Mouse (Mus musculus) monocyte, adult 2 months (primary cell): ENCODE measurements around the gene Ifnar1.
A peak's percentile ranks its signal among the peaks of the same experiment; 100 is the strongest.

Source experiments
- DNase-seq, 2 experiments: peaks; one replicate each; pipeline ENCODE4 v3.0.0; 2022; ENCODE audit warnings: low spot score in 2 of 2, low read depth in 1 of 2

Gene Ifnar1

DNA sequence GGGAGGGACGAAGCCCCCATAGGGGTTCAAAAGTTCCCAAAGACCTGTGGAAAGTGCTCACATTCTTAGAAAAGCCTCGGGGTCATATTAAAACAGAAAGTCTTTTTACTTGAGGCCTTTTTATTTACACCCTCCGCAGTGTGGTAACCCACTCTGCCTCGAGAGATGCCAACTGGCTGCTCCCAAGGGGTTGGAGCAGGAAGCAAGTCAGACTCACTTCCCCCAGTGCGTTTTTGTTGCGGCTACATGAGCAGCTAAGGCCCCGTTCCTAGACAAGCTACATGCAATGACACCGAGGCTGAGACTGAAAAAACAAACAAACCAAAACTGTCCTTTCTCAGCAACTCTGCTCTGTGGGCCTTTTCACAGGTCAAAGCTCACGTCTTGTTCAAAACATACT is 53.5 kb downstream of the Ifnar1 start:
- DNase-seq = no peak

DNA sequence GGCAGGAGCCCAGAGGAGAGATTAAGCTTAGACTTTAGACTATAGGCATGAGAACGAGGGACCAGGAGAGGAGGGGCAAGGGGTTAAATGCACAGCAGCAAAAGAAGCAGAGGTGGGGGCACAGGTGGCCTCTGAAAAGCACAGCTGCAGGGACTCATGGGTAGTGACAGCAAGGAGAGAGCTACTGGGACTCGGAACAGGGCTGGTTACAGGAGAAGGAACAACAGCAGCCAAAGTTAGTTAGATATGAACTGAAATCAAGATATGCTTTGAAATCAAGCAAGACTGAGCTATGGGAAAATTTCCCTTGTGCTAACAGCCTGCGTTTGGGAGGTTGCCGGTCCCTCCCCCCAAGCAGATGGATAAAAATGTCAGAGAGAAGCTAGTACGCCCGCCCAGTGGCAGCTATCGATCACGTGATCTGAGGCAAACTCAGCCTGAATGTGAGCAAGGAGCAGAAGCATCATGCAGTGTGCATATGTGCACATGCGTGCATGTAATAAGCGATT is 56.6 kb downstream of the Ifnar1 start:
- DNase-seq = no peak

DNA sequence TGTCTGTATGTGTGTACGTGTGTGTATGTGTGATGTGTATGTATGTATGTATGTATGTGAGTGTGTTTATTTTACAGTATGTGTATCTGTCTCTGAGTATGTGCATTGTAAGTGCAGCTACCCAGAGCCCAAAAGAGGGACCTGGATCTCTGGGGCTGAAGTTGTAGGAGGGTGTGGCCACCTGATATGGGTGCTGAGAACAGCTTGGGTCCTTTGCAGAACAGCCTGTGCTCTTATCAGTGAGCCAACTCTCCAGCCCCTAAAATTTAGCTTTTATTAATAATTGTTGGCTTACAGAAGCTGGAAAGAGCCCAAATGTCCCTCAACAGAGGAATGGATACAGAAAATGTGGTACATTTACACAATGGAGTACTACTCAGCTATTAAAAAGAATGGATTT is 58.6 kb downstream of the Ifnar1 start:
- DNase-seq = no peak

DNA sequence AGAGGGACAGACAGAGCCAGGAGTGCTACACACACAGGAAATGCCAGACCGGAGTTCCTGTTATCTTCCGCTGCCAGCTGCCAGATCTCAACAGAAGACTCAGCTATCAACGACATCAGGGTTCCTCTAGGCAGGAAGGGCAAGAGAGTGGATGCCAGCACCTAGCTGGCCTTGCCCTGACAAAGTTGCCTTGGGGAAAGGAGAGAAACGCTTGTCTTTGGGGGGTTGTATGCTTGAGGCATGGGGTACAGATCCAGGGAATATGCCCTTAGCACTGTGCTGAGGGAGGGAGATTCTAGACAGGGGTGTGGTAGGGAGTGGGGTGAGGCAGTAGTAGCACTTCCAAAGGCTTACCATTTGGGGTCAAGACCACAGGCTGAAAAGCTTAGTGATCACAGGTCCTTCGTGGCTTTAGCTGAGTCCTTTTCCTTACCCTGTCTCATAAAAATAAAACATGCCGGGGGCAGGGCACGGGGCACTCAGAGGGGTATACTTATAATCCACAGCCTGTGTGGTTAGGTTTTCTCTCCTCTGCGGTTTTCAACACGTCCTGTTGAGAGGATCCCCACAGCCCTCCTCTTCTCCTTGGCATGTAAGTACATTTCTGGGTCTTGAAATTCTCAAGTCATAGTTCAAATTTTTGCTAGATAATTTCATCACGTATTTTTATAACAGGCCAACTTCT is 60.7 kb downstream of the Ifnar1 start:
- DNase-seq = no peak

DNA sequence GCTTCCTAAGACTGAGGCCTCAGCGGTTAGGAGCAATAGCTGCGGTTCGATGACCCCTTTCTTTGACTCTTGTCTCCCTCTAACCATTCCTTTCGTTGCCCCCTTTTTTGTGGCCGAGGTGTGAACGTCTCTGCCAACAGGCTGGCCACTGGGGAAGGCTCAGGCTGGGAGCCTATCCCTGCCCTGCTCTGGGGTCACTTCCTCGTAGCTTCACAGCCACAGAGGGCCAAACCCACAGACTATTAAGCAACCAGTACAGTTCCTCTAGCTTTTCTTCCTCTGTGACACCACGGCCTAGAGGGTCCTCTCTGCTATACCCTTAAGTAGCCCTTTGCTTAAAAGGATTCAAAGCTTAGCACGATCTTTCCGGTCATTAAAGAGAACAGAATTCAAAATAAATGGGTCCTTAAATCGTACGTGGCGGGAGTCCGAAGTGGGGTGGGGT is 61.4 kb downstream of the Ifnar1 start:
- DNase-seq = peak; percentile 74

DNA sequence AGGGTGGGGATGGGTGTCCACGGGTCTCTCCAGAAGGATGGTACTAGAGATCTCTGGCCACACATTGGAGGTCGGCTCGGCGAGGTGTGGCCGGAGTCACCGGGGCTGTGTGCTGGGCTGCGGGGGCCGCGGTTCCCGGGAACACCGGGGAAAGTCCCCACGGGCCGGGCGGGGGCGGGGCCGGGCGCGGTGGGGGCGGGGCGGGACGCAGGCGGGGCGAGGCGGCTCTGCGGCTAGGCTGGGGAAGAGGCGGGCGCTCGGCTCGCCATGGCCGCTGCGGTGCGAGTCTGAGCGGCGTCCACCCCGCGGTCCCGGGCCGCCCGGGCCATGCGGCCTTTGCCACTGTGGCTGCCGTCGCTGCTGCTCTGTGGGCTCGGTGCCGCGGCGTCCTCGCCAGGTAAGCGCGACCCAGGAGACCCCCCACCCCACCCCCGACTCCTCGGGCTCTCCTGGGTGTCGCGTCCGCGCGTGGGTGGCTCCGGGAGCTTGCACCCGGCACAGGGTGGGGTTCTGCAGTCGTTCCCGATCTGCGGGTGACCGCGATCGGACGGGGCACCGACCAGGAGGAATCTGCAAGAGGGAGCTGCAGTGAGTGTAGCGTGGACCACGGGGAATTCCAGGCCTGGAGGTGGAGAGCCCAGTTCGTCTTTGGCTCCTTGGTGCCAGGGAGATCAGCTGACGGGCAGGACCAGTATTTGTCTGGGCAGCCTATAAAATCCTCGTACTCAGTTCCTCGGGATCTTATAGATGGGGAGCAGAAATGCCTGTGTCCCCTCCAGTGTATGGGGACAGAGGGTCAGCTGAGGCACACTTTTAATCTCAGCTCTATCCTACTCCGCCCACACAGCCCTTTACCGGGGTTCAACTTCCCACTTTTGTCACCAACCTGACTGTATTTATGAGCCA is 62.1 kb downstream of the Ifnar1 start, which contains the start of gene Ifngr2:
Ifngr2 (plus strand) TSS at position 237 of the 906 bp plus-strand sequence.
- DNase-seq = peak in 1 of 2 experiments; percentile 63

DNA sequence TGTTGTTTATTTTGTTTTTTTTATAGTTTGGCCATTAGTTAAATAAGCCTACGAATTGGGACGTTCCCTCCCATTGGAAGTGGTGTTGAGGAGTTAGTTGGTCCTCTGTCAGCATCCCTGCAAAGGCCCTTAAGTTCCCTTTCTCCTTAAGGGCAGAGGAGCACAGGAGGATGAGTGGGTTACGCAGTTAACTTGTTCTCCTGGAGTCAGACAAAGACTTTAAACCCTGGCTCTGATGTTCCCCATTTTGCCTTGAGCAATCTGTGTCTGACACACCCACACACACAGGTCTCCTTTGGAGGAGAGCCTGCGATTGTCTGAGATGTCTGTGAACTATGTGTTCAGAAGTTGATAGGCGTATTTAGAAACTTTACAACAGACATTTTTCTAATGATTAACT is 62.9 kb downstream of the Ifnar1 start:
- DNase-seq = peak in 1 of 2 experiments; percentile 53

DNA sequence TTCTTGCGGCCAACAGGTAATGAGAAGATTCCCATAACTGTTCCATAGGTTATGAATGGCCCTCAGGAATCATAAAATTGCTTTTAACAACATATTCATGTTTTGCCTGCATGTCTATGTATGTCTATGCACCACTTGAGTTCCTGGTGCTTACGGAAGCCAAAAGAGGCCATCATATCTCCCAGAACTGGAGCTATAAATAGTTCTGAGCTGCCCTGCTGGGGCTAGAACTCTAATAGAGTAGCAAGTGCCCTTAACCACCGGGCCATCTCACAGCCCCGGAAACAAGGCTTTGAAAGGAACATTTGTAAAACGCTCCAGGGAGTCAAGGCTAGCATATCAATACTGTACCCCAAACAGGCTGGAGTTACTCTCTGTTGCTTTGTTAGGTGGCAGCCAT is 63.5 kb downstream of the Ifnar1 start:
- DNase-seq = no peak

DNA sequence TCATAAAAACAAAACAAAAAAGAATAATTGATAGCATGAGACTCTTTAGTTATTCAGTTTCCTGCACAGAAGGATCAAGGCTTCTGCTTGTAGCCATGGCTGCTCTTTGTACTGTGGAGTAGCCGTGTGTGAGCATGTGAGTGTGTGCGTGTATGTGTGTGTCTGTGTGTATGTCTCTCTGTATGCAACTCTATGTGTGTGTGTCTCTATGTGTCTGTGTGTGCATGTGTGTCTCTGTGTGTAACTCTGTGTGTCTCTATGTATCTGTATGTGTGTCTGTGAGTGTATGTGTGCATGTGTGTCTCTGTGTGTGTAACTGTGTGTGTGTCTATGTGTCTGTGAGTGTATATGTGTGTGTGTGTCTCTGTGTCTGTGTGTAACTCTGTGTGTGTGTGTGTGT is 64.0 kb downstream of the Ifnar1 start:
- DNase-seq = no peak

DNA sequence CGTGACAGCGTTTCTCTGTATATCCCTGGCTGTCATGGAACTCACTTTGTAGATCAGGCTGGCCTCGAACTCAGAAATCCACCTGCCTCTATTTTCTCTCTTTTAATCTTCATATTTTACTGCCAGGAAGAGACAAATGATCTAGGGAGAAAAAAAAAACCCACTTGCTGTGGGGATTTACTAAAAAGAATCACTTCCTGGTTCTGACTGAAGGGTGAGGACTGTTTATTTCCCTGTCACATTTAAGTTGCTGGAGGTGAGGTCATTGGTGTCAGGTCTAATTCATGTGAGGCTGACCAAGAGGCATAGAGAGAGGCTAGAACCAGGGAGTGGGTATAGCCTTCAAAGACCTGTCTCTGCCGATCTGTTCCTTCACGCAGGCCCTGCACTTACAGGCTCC is 64.6 kb downstream of the Ifnar1 start:
- DNase-seq = no peak

DNA sequence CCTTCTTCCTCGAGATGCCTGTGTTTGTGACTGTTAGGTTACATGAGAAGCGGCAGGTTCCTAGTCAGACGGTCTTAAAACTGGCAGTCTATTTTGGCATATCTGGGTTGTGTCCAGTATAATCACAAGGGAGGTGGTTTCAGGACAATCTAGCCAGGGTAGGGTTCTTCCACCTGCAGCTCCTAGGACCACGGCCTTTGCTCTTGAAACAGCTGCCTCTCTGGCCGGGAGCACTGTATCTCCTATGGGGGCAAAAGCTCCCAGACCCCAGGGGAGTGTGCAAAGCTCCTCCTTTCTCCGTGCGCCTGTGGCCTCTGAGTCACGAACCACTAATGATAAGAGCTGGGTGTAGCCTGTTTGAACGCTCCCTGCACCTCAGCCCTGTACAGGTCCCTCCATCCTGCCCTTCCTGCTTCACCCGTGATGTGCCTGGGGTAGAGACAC is 66.1 kb downstream of the Ifnar1 start:
- no peak for DNase-seq

DNA sequence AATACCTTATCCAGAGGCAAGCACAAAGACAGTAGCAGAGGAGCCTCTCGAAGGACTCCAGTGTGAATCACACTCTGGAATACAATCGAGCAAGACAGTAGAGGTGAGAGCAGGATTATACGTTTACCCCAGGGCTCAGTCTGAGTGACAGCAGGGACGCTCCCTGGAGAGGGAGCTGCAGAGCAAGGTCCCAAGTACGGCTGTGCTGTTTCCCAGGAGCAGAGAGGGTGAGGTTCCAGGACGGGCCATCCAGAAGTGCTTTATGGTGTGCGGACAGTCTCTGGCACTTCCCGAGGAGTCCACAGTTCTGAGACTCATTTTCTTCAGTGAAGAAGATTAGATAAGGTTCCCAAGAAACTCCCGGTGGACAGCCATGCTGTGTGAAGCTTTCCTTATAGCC is 67.0 kb downstream of the Ifnar1 start:
- no peak for DNase-seq

DNA sequence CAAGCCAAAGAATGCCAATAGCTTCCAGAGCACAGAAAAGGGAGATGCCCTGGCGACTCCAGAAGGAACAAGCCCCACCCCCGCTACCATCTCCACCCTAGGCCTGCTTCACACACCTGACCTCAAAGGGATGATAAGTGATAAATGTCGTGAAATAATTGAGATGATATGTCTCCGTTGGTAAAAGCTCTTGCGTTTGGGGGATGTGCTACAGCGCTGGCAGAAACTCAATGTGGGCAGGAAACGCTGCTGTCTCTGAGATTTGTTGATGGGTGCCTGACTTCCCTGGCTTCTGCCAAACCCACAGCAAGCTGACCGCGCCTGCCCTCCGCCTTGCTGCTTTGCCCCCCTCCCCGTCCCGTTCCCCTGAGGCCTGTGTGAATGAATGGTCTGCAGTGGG is 68.6 kb downstream of the Ifnar1 start:
- DNase-seq = no peak

DNA sequence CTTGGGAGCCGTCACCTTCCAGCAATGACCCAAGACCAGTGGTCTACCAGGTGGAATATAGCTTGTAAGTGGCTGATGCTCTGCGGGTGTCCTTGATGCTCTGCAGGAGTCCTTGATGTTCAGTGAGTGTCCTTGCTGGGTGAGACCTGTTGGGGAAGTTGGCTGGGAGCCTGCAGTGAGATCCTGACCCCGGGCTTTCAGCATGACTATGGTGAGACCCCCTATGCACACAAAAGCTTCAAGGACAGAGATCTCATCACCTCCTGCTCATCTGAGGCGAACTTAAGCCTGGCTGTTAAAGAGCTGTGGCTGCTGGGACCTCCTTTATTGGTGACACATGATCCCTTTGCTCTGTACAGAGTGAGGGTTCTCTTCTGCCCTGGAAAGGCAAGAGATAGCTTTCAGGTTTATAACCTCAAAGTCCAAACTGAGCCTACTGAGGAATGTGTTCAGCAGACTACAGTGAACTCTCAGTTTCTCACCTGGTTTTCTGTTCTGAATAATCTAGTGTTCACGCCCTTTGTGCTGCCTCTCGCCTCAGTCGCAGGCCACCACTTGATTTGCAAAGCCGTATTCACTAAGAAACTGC is 70.1 kb downstream of the Ifnar1 start:
- DNase-seq = no peak

DNA sequence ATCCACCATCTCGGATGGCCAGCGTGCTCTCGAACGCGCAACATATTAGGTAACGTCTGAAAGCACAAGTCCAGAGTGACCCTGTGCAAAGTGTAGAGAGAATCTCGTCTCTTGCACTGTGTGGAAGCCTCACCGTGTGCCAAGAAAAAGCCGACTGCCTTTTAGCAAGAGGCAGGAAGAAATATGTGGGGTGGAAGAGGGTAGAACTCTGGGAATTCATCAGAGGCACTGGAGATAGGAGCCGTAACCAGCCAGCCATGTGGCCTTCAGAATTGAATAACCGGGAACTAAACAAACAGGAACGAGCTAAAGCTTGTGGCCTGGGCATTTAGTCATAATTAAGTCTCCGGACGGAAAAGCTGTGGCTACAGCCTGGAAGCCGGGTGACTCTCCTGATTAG is 71.6 kb downstream of the Ifnar1 start:
- DNase-seq = no peak
